Mouse (Mus musculus) embryo, embryonic 10 days (tissue): ENCODE measurements around the gene Srsf7.
"Not testable (repeated sequence)": the region's sequence is repeated elsewhere in the genome, so short reads cannot be mapped to it uniquely, and the experiment has no call there.

Experiments used
- DNase-seq: peaks from one replicate; pipeline ENCODE4 v3.0.0-alpha.2; 2015; ENCODE audit warnings: low spot score

The Srsf7 gene

GRCm38 (mm10) chr17:80199160-80199778, 7.8 kb downstream of the Srsf7 start:
- DNase-seq = peak; percentile 10

GRCm38 (mm10) chr17:80193075-80193474, 14.0 kb downstream of the Srsf7 start:
- peak; percentile 47 for DNase-seq

GRCm38 (mm10) chr17:80183615-80184014, 23.5 kb downstream of the Srsf7 start:
- no peak for DNase-seq

- no peak for DNase-seq
These were observed 26.6 kb downstream of the Srsf7 start for GRCm38 (mm10) chr17:80180468-80180867.

- peak; percentile 87 for DNase-seq
These were observed 27.1 kb downstream of the Srsf7 start for GRCm38 (mm10) chr17:80179959-80180358.

- not testable (repeated sequence) for DNase-seq
These were observed 28.3 kb downstream of the Srsf7 start for GRCm38 (mm10) chr17:80178846-80179245.

- DNase-seq = no peak
These were observed 31.1 kb downstream of the Srsf7 start for GRCm38 (mm10) chr17:80175966-80176365.

GRCm38 (mm10) chr17:80175386-80175739, 31.7 kb downstream of the Srsf7 start:
- DNase-seq = no peak

- peak; percentile 38 for DNase-seq
These were observed 32.3 kb downstream of the Srsf7 start for GRCm38 (mm10) chr17:80174699-80175385.

- DNase-seq = no peak
These were observed 33.0 kb downstream of the Srsf7 start for GRCm38 (mm10) chr17:80174146-80174545.

- DNase-seq = no peak
These were observed 33.4 kb downstream of the Srsf7 start for GRCm38 (mm10) chr17:80173708-80174107.

GRCm38 (mm10) chr17:80172761-80173160, 34.3 kb downstream of the Srsf7 start:
- no peak for DNase-seq

- DNase-seq = no peak
These were observed 35.2 kb downstream of the Srsf7 start for GRCm38 (mm10) chr17:80171948-80172347.

- DNase-seq = no peak
These were observed 36.2 kb downstream of the Srsf7 start for GRCm38 (mm10) chr17:80170951-80171350.

- DNase-seq = no peak
These were observed 37.3 kb downstream of the Srsf7 start for GRCm38 (mm10) chr17:80169792-80170191.

GRCm38 (mm10) chr17:80168425-80169182, 38.5 kb downstream of the Srsf7 start:
- DNase-seq = peak; percentile 71

- DNase-seq = no peak
These were observed 39.3 kb downstream of the Srsf7 start for GRCm38 (mm10) chr17:80167851-80168251.

GRCm38 (mm10) chr17:80167436-80167835, 39.7 kb downstream of the Srsf7 start:
- DNase-seq = peak; percentile 53

GRCm38 (mm10) chr17:80166346-80166745, 40.8 kb downstream of the Srsf7 start:
- DNase-seq = no peak

- DNase-seq = no peak
These were observed 41.4 kb downstream of the Srsf7 start for GRCm38 (mm10) chr17:80165741-80166140.

- no peak for DNase-seq
These were observed 43.1 kb downstream of the Srsf7 start for GRCm38 (mm10) chr17:80163991-80164390.

- DNase-seq = no peak
These were observed 46.7 kb downstream of the Srsf7 start for GRCm38 (mm10) chr17:80160454-80160853.

- no peak for DNase-seq
These were observed 49.6 kb downstream of the Srsf7 start for GRCm38 (mm10) chr17:80157489-80157888.
